Mouse (Mus musculus): ENCODE measurements at regions not wholly inside any gene's neighbourhood (a gene's known extent, or its start where the extent isn't known, plus 50 kb on each side); places are given as distances from the start of the nearest gene placed in this dataset.

DNA sequence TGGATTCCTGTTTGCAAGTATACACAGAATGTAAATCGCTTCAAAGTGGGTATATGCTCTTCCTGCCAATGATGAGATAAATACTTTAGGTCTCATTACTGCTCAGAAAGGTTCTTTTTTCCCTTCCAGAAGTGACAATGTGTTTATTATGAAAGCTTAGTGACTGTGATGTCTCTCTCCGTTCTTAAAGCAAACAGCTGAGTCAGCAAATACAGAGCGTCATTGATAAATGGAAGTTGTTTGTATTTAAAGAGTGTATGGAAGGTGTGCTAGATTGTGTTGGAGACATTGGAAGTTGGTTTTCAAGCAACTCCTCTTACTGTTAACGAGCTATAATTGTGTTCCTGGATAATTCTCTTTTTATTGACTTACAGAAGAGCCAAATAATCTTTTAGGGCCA lies 408.0 kb downstream of the Prr30 start:
- ChIA-PET POLR2A (no interaction called here), CTCF (no interaction called here)

DNA sequence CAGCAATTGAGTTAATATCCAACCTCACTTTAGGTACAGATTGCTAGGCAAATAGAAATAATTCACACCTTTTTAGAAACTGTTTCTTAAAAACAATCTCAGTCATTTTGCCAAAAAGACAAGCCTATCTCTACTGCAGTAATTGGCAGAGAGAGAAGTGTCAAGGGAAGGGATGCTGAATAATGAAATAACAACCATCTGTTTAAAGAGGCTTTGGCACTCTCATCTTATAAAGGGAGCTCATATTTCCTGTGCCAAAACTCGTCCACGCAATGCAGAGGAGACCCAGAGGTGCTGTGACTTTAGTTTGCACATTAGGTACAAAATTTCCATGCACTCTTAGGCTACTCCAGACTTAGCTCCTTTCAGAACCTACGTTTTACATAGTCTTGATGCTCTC lies 418.2 kb downstream of the Prr30 start:
- CTCF ChIA-PET, result no interaction called here
- POLR2A ChIA-PET, result no interaction called here

DNA sequence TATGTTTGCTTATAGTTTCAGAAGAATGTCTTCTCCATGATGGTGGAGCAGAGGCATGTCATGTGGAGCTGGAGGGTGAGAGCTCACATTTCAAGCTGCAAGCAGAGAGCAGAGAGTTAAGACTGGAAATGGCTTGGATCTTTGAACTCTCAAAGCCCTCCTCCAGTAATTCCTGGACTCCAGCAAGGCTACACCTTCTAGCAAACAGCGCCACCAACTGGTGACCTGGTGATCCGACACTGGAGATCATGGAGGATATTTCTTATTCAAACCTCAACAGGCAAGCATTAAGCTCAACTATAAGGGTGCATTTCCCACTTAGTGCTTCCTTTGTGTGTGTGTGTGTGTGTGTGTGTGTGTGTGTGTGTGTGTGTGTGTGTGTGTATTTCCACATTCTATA lies 446.2 kb downstream of the Prr30 start:
- CTCF ChIA-PET, result interaction anchor here in 3 of 4 experiments (0.7 to 1.2 kb wide), 4 partner anchors 20 to 1612 kb away, joined by 3 to 6 read pairs (median 3); no protein-coding TSS in a partner anchor
- POLR2A ChIA-PET, result interaction anchor here in 1 of 4 experiments (0.8 kb wide), 1 partner anchor 30 kb away, joined by 3 read pairs; no protein-coding TSS in a partner anchor

DNA sequence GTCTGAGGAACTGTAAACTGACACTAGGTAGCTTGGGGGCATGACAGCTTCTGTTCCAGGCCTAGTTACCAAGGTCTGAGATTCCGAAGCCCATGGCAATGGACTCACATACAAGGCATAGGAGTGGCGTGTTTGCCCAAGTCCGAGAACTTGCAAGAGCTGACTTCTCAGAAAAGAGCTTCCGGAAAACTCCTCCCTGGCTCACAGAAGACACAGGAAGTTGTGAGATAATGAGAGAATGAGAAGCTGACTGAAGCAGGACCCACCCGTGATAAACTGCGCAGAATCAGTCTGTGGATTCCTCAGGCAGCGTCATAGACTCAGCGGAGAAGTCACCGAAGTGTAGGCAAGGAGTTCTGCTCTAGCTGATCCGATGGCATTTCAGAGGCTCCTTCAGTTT lies 447.4 kb downstream of the Prr30 start:
- ChIA-PET CTCF (no interaction called here), POLR2A (no interaction called here)

DNA sequence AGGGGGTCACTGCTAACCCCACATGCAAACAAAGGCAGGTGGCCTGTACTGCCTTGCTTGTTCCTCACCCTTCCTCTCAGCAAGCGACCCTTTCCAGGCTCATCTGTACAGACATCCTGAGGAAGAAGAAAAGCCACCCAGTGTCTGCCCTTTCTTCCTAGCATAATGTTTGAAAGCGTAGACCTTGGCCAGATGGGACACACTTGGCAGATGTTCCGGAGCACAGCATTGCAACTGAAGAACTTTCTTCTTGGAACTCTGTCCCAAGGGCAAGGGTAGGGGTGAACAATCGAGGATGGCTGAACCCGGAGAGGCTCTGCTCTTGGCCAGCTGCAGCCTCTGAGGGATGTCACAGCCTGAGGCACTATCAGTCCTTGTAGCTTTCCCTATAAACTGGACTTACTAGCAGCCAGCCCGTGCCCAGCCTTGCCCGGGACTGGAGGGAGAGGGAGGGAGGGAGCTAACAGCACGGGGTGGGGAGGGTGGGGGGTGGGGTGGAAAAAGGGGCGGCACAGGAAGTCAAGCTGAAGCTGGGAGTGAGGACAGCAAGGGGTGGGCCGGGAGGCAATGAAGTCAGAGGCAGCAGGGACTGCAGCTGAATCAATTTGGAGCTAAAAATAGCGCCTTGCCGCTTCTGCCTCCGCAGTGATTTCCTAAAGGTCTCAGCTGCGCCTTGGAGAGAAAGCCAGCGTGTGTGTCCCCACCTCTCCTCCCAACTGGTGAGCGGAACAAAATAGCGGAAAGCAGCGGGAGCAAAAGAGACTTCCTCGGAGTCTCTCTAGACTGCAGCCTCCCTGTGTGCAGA lies 450.2 kb downstream of the Prr30 start:
- ChIA-PET POLR2A (interaction anchor here in 2 of 4 experiments (0.6 to 1.3 kb wide), 4 partner anchors 13 to 1452 kb away, joined by 3 to 7 read pairs (median 3); partner anchors contain the start of gene Klf5 (in 1 of the 2)), CTCF (interaction anchor here in 1 of 4 experiments (0.6 to 0.7 kb wide), 2 partner anchors 151 to 825 kb away, joined by 3 to 4 read pairs; no protein-coding TSS in a partner anchor)

DNA sequence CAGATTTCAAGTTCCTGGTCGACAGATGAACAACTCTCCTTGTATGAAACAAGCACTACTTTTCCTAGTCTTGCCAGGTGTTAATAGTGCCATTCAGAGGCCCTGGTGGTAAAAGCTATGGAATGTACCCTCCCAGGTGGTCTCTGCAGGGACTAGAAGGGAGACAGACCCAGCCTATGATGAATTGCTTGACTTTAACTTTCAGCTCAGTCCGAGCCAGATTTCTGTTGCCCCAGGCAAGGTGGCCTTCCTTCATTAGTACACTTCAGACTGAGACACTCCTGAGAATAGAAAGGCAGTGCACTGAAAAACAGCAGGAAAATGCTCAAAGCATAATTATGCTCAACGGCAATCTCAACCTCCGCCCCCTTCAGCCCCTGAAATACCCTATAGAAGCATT lies 450.8 kb upstream of the Klf12 start:
- ChIA-PET CTCF (no interaction called here), POLR2A (no interaction called here)

DNA sequence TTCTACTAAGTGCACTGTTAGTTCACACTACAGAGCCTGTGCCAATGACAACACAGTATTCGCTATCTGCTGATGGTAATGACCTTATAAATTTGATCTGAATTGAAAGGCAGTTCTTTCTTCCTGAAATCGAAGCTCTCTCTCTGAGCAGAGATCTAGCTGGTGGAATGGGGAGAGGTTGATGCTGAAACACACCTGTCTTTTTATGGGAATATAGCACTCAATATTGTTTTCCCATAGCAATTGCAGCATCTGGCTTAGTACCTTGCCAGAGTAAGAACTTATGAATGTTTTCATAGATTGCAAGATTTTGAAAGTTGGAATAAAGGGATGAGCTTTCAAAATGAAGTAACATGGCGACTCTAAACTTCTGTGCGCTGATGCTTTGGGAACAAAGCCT lies 444.0 kb upstream of the Klf12 start:
- ChIA-PET POLR2A (no interaction called here), CTCF (no interaction called here)

DNA sequence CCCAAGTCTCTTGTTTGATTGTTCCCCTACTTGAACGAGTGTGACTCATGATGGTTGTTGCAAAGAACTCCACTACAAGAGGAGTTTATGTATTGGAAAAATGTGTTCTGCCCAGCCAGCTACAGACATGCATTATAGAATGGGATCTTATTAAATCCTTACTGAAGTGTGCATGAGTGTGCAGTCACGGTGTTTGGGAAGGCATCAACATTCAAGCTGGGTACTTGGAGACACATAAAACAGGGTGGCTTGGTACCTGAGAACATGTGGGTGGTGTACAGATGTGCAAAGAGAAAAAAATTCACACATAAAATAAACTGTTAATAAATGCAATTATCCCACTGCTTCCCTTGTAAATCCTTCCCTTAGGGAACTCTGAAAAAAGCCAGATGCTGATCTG lies 443.2 kb upstream of the Klf12 start:
- ChIA-PET POLR2A (no interaction called here), CTCF (no interaction called here)

DNA sequence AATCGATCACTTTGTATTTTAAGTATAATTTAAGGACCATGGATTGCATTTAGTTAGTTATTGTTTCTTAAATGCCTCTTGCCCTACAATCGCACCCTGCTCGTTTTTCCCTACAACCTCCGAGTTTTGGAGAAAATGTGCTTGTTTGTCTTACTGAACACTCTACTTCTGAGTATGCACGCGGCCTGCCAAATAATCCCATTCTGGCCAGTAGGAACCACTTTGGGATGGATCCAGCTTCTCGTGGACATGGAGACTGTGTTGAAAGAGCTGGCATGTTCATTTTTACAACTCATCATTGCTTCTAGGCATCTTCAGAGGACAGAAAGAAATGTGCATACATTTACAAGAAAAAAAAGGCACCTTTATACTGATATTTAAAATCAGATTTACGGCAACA lies 440.5 kb upstream of the Klf12 start:
- CTCF ChIA-PET, result no interaction called here
- POLR2A ChIA-PET, result interaction anchor here in 1 of 4 experiments (1.0 kb wide), 1 partner anchor 29 kb away, joined by 3 read pairs; no protein-coding TSS in a partner anchor

DNA sequence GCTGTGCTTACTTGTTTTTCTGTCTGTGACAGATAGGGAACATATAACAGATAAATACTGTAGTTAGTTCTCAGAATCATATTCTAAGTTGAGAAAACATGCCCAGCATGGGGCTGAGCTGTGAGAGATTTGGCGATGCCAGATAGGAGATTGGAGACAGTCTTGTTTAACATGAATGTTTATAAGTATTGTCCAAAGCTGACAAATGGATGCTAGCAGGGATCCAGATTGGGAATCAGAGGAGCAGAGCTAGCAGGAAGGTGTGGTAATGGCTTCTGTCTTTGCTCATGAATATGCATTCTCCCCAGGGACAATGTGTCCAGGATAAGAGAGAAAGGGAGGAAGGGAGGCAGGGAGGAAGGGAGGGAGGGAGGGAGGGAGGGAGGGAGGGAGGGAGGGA lies 436.2 kb upstream of the Klf12 start:
- POLR2A ChIA-PET, result interaction anchor here in 1 of 4 experiments (0.6 kb wide), 1 partner anchor 209 kb away, joined by 3 read pairs; no protein-coding TSS in a partner anchor
- CTCF ChIA-PET, result no interaction called here

DNA sequence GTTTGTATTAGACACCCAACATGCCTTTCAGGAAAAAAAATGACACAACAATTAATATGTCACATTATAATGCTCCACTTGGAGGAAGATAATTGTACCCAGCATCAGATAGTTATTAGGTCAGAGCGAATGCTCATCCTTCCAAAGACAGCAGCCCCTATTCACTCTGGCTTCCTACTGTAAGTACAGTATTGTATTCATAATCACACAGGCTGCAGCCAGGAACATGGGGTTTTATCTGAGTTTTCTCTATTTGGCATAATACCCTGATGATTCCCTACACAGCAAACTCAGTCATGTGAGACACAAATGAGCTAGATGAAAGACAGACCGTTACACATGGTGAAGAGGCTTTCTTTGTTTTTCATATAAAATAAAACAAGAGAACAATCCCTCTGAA lies 430.5 kb upstream of the Klf12 start:
- CTCF ChIA-PET, result no interaction called here
- POLR2A ChIA-PET, result no interaction called here

DNA sequence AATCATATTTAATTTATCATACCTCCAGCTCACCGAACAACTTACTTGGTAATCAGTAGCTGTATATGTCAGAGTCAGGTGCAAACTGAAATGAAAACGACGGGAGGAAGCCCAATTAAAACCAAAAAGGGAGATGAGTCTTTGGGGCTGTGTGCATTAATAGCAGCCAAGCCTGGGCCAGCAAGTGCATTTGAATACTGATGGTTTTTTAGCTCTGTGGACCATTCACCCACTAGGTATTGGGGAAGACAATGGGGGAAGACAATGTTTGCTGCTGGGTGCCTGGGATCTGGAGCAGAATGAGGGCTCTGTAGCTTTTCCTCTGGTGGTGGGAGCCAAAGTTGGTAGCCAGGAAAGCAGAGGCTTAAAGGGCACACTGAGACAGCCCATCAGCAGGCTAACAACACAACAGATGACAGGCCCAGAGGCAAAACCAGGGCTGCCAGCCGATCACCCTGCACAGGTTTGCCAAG lies 429.6 kb upstream of the Klf12 start:
- ChIA-PET CTCF (no interaction called here), POLR2A (interaction anchor here in 1 of 4 experiments (0.9 kb wide), 1 partner anchor 69 kb away, joined by 3 read pairs; no protein-coding TSS in a partner anchor)

DNA sequence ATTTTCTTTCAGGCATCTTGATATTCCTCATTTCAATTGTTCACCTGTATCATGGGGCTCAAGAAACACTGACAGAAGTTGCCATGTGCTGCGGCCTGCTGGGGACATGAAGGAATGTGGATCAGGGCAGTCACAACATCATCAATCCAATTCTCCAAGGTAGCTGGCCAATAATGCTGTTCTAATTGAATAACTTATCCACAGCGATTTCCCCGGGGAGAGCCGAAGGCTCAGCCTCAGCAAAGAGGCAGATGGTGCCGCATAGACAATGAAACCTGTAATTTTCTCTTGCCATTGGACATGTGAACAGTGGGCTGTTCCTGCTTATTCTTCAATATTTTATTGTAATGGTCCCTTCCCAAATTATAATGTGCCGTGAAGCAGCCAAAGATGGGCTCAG lies 429.1 kb upstream of the Klf12 start:
- ChIA-PET POLR2A (interaction anchor here in 1 of 4 experiments (0.9 kb wide), 1 partner anchor 70 kb away, joined by 3 read pairs; no protein-coding TSS in a partner anchor), CTCF (no interaction called here)

DNA sequence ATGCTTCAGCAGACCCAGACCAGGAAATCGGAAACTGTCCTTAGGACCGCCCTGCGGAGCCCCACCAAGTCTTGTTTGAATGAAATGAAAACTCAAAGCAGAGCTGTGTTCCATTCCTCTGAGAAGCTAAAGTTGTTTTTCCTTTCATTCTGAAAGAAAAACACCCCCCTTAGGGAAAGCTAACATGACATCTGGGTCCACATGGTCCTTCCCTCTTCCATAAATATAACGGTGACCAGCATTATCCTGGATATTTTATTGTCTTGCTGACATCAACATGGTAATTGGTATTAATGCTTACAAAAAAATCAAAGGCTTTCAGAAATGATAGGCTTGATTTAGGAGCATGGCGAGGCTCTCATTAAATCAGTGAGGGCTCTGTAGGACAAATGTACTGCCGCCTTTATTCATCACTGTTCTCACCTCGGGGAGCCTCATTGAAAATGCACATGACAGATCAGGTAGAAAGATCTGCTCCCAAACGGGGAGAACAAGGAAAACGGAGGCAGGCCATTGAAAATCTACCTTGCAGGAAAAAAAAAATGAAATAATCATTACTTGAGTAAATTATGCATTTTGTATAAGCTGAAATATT lies 381.0 kb upstream of the Klf12 start:
- ChIA-PET CTCF (no interaction called here), POLR2A (no interaction called here)

DNA sequence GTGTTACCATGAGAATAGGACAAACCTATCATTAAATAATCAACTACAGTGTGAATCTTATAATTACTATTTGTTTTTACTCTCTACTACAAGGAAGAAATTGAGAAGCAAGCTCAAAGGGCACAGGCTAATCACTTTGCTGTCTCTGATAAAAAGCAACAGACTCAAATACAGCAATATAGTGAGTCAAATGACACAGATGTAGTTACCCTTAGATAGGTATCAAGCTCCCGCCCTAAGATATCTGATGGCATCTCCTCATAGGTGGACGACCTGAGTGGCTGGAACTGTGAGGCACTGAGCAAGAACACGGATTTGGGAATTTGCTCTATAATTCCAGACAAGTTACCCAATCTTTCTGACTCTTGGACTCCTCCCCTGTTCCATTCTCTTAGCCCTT lies 379.7 kb upstream of the Klf12 start:
- ChIA-PET CTCF (no interaction called here), POLR2A (no interaction called here)

DNA sequence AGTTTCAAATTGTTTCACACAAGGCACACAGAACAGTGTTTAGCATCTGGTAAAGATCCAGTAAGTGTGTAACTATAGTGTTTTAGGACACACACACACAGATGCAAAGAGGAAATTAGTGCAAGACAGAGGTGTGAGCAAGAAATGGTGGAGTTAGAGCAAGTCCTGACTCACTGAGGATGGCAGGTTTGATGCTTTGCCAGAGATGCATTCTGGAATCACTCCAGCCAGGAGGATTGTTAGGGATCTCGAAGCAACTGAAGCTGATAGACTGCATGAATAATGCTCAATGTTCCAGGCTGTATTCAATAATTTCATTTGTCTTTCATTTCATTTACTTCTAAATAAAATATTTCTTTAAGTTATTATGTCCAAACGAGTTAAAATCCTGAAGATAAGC lies 357.6 kb upstream of the Klf12 start:
- ChIA-PET CTCF (no interaction called here), POLR2A (no interaction called here)

DNA sequence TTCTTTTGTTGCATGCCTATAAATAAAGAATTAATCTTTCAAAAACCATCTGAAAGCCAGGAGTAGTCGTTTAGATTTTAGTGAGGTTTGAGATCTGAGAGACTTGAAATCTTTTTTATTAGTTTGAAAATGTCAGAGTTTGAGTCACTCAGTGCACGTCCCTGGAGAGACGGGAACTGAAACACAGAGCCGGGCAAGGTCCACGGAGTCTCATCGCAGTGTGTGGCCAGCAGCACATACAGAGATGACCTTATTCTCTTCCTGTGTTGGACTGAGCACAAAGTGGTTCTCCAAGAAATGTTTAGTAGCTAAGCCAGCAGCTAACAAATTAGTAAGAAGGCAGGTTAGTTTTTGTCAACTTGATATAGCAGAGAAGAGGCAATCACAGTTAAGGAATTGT lies 350.0 kb upstream of the Klf12 start:
- ChIA-PET POLR2A (no interaction called here), CTCF (interaction anchor here in 1 of 4 experiments (0.6 kb wide), 1 partner anchor 1481 kb away, joined by 5 read pairs; no protein-coding TSS in a partner anchor)

DNA sequence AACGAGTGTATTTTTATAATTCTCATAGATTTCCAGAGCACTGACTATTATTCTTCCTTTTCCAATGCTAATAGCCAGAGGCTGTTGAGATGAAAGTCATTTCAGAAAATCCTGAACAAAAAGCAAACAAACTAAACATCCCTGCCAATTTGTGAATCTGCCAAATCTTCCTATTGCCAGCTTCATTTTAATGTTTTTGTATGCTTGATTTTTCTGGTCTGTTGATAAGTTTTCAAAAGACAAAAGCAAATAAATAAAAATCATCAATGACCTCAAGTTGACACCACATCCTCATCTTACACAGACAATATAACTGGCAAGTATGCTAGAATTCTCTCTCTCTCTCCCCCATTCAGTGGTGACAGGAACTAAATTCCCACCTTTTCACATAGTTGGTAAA lies 347.2 kb upstream of the Klf12 start:
- POLR2A ChIA-PET, result no interaction called here
- CTCF ChIA-PET, result interaction anchor here in 1 of 4 experiments (0.7 kb wide), 1 partner anchor 56 kb away, joined by 3 read pairs; no protein-coding TSS in a partner anchor

DNA sequence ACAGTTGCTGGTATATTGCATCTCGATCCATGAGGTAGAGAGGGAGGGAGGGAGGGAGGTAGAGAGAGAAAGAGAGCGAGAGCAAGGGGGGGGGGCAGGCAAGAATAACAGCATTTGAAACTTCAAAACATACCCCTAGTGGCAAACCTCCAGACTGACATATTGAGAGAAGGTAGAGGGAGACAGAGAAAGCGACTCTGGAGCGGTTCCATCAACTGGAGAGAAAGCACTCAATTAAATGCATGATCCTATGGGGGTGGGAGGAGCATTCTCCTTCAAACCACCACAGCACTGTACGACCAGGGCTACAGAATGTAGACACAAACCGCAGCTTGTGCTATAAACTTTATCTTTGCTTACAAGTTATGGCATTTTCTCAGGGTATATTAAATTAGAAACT lies 345.7 kb upstream of the Klf12 start:
- ChIA-PET CTCF (no interaction called here), POLR2A (interaction anchor here in 1 of 4 experiments (0.6 kb wide), 1 partner anchor 294 kb away, joined by 4 read pairs; no protein-coding TSS in a partner anchor)

DNA sequence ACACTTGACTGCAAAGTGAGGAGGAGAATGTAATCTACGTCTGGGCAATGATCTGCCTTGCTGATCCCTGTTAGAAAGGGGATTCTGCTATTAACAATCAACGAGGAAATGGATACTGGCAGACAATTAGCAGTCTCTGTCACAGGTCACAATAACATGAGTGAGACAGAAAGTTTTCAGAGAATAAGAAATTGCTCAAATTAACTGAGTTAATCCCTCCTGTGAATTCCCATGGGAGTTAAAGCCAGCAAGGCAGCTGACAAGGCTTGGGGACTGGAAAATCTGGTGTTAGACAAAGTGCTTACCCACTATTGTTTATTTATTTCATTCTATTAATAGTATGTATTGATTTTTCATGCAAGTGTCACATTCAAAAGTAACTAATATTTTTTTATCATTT lies 343.0 kb upstream of the Klf12 start:
- ChIA-PET POLR2A (no interaction called here), CTCF (no interaction called here)

DNA sequence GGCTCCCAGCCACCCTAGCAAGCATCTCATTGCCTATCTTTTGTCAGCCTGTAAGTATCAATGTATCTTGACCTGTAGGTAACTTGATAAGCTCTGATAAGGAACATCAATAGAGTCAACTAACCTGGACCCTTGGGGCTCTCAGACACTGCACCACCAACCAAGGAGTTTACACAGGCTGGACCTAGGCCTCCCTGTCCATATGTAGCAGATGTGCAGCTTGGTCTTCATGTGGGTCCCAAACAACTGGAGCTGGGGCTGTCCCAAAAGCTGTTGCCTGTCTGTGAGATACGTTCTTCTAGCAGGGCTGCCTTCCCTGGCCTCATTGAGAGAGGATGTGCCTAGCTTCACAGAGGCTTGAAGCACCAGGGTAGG lies 335.2 kb upstream of the Klf12 start:
- CTCF ChIA-PET, result no interaction called here
- POLR2A ChIA-PET, result no interaction called here
